Mouse (Mus musculus): Measurements from ENCODE around the gene Slc18b1. TPM values are rescaled to one million over a fixed set of nuclear protein-coding genes. Genes with fewer than 3 reads are reported as not detected.
A peak's percentile ranks its signal among the peaks of the same experiment; 100 is the strongest.
"Not testable (repeated sequence)": the region's sequence is repeated elsewhere in the genome, so short reads cannot be mapped to it uniquely, and the experiment has no call there.

Slc18b1 gene
- total and polyA plus RNA-seq, 3 experiments: not detected

- H3K27ac ChIP-seq (ENCODE audit: control insufficient read depth, low read depth, low read length): peak overlapping the region; percentile 93
- peak overlapping the region; percentile 98 for H3K9ac ChIP-seq (ENCODE audit: control insufficient read depth, low read depth, low read length, poor library complexity, severe bottlenecking)
- not testable (repeated sequence) for H3K27me3 ChIP-seq (ENCODE audit: control insufficient read depth in 1 of 2, insufficient read depth in 2 of 2, low read length in 2 of 2); DNase-seq (ENCODE audit: low read depth, low spot score); H3K9me3 ChIP-seq (replicated peaks; ENCODE audit: insufficient read depth, low read length)
- TF ChIP-seq POLR2A (IDR thresholded peaks at IDR 0.05; ENCODE audit: control insufficient read depth in 1 of 2, insufficient read depth in 1 of 2, low read depth in 1 of 2, low read length in 2 of 2, poor library complexity in 1 of 2): peak in 1 of 2 experiments; percentile 55; a peak in 2 of 4 replicates
- H3K36me3 ChIP-seq (ENCODE audit: control insufficient read depth in 1 of 2, insufficient read depth in 2 of 2, low read length in 2 of 2): peaks cover 7 to 44% of the 10 kb centered on the region in 2 experiments
- H3K4me3 ChIP-seq (ENCODE audit: control insufficient read depth in 1 of 2, insufficient read depth in 1 of 2, low read depth in 2 of 2, low read length in 2 of 2): peak overlapping the region; percentile 62 to 97
- peaks cover 0 to 19% of the 10 kb centered on the region in 2 experiments for H3K4me1 ChIP-seq (ENCODE audit: control insufficient read depth in 1 of 2, insufficient read depth in 2 of 2, low read length in 2 of 2)
- peaks cover 30% of the 10 kb centered on the region for H3K79me2 ChIP-seq (ENCODE audit: control insufficient read depth, insufficient read depth, low read length, poor library complexity)
Measured at GRCm38 (mm10) chr10:23785599-23785998, 11.2 kb upstream of the Slc18b1 start.

GRCm38 (mm10) chr10:23786040-23786439, 10.7 kb upstream of the Slc18b1 start:
- Histone ChIP-seq H3K4me3 (ENCODE audit: control insufficient read depth in 1 of 2, insufficient read depth in 1 of 2, low read depth in 2 of 2, low read length in 2 of 2) (peak overlapping the region; percentile 62 to 97), H3K36me3 (ENCODE audit: control insufficient read depth in 1 of 2, insufficient read depth in 2 of 2, low read length in 2 of 2) (peaks cover 7 to 41% of the 10 kb centered on the region in 2 experiments), H3K9ac (ENCODE audit: control insufficient read depth, low read depth, low read length, poor library complexity, severe bottlenecking) (peak overlapping the region; percentile 98), H3K9me3 (replicated peaks; ENCODE audit: insufficient read depth, low read length) (no peaks in the 10 kb centered on the region), H3K79me2 (ENCODE audit: control insufficient read depth, insufficient read depth, low read length, poor library complexity) (peaks cover 30% of the 10 kb centered on the region), H3K27me3 (ENCODE audit: control insufficient read depth in 1 of 2, insufficient read depth in 2 of 2, low read length in 2 of 2) (no peaks in the 10 kb centered on the region), H3K27ac (ENCODE audit: control insufficient read depth, low read depth, low read length) (peak overlapping the region; percentile 93), H3K4me1 (ENCODE audit: control insufficient read depth in 1 of 2, insufficient read depth in 2 of 2, low read length in 2 of 2) (peaks cover 0 to 15% of the 10 kb centered on the region in 2 experiments)
- TF ChIP-seq SIN3A (IDR thresholded peaks at IDR 0.05; ENCODE audit: low read length) (no peak), POLR2AphosphoS5 (IDR thresholded peaks at IDR 0.05; ENCODE audit: borderline replicate concordance, low read depth, low read length) (peak; percentile 68; the same call in 1 of the 2 replicates), POLR2A (IDR thresholded peaks at IDR 0.05; ENCODE audit: control insufficient read depth in 1 of 2, insufficient read depth in 1 of 2, low read depth in 1 of 2, low read length in 2 of 2, poor library complexity in 1 of 2) (peak in 1 of 2 experiments; percentile 3; a peak in 1 of 4 replicates)
- DNase-seq (ENCODE audit: low read depth, low spot score): peak; percentile 51

- H3K79me2 ChIP-seq (ENCODE audit: control insufficient read depth, insufficient read depth, low read length, poor library complexity): peaks cover 30% of the 10 kb centered on the region
- not testable (repeated sequence) for DNase-seq (ENCODE audit: low read depth, low spot score); H3K9me3 ChIP-seq (replicated peaks; ENCODE audit: insufficient read depth, low read length); H3K27me3 ChIP-seq (ENCODE audit: control insufficient read depth in 1 of 2, insufficient read depth in 2 of 2, low read length in 2 of 2)
- peaks cover 7 to 35% of the 10 kb centered on the region in 2 experiments for H3K36me3 ChIP-seq (ENCODE audit: control insufficient read depth in 1 of 2, insufficient read depth in 2 of 2, low read length in 2 of 2)
- H3K27ac ChIP-seq (ENCODE audit: control insufficient read depth, low read depth, low read length): peak overlapping the region; percentile 93
- H3K4me3 ChIP-seq (ENCODE audit: control insufficient read depth in 1 of 2, insufficient read depth in 1 of 2, low read depth in 2 of 2, low read length in 2 of 2): peak overlapping the region; percentile 62 to 97
- peaks cover 0 to 13% of the 10 kb centered on the region in 2 experiments; a peak in 3 of 4 replicates for H3K4me1 ChIP-seq (ENCODE audit: control insufficient read depth in 1 of 2, insufficient read depth in 2 of 2, low read length in 2 of 2)
- H3K9ac ChIP-seq (ENCODE audit: control insufficient read depth, low read depth, low read length, poor library complexity, severe bottlenecking): peak overlapping the region; percentile 98
- 0 out of 4 replicates have a peak, but pooled peaks of 1 of the 2 experiments have one; percentile 59 for TF ChIP-seq POLR2A (IDR thresholded peaks at IDR 0.05; ENCODE audit: control insufficient read depth in 1 of 2, insufficient read depth in 1 of 2, low read depth in 1 of 2, low read length in 2 of 2, poor library complexity in 1 of 2)
Measured at GRCm38 (mm10) chr10:23786631-23787038, 10.2 kb upstream of the Slc18b1 start.

GRCm38 (mm10) chr10:23787062-23787821, 9.5 kb upstream of the Slc18b1 start, which contains the start of gene Rps12:
Rps12 (minus strand) TSS chr10:23787275.
- Histone ChIP-seq H3K4me1 (ENCODE audit: control insufficient read depth in 1 of 2, insufficient read depth in 2 of 2, low read length in 2 of 2) (peaks cover 0 to 12% of the 10 kb centered on the region in 2 experiments; a peak in 2 of 4 replicates), H3K9ac (ENCODE audit: control insufficient read depth, low read depth, low read length, poor library complexity, severe bottlenecking) (peak within 1 kb of the TSS; percentile 98), H3K36me3 (ENCODE audit: control insufficient read depth in 1 of 2, insufficient read depth in 2 of 2, low read length in 2 of 2) (peaks cover 7 to 29% of the 10 kb centered on the region in 2 experiments), H3K79me2 (ENCODE audit: control insufficient read depth, insufficient read depth, low read length, poor library complexity) (peaks cover 30% of the 10 kb centered on the region), H3K9me3 (replicated peaks; ENCODE audit: insufficient read depth, low read length) (no peaks in the 10 kb centered on the region), H3K27ac (ENCODE audit: control insufficient read depth, low read depth, low read length) (peak within 1 kb of the TSS; percentile 98), H3K27me3 (ENCODE audit: control insufficient read depth in 1 of 2, insufficient read depth in 2 of 2, low read length in 2 of 2) (no peaks in the 10 kb centered on the region), H3K4me3 (ENCODE audit: control insufficient read depth in 1 of 2, insufficient read depth in 1 of 2, low read depth in 2 of 2, low read length in 2 of 2) (peak within 1 kb of the TSS; percentile 62 to 97)
- TF ChIP-seq MXI1 (IDR thresholded peaks at IDR 0.05; ENCODE audit: low read depth, low read length): no peak
- TF ChIP-seq UBTF (IDR thresholded peaks at IDR 0.05; ENCODE audit: borderline replicate concordance, insufficient read depth, low read depth, low read length): no peak
- no peak for TF ChIP-seq GATA1 (IDR thresholded peaks at IDR 0.05; ENCODE audit: low read depth, low read length)
- peak; percentile 94; the same call in 1 of the 2 replicates for TF ChIP-seq POLR2AphosphoS5 (IDR thresholded peaks at IDR 0.05; ENCODE audit: borderline replicate concordance, low read depth, low read length)
- TF ChIP-seq ETS1 (IDR thresholded peaks at IDR 0.05; ENCODE audit: low read depth, low read length): no peak
- no peak for TF ChIP-seq RAD21 (IDR thresholded peaks at IDR 0.05; ENCODE audit: low read depth, low read length)
- no peak for TF ChIP-seq MAX (IDR thresholded peaks at IDR 0.05; ENCODE audit: low read length)
- TF ChIP-seq USF1 (IDR thresholded peaks at IDR 0.05; ENCODE audit: low read depth, low read length): no peak
- TF ChIP-seq CTCF (IDR thresholded peaks at IDR 0.05 in 2 of 3, conservative IDR thresholded peaks at IDR 0.05 in 1 of 3; ENCODE audit: control insufficient read depth in 1 of 3, insufficient read depth in 1 of 3, low read depth in 2 of 3, low read length in 3 of 3, poor library complexity in 1 of 3, severe bottlenecking in 1 of 3): 0 out of 6 replicates have a peak, but pooled peaks of 1 of the 3 experiments have one; percentile 4
- TF ChIP-seq POLR2A (IDR thresholded peaks at IDR 0.05; ENCODE audit: control insufficient read depth in 1 of 2, insufficient read depth in 1 of 2, low read depth in 1 of 2, low read length in 2 of 2, poor library complexity in 1 of 2): peak; percentile 77 to 97; a peak in 3 of 4 replicates
- no peak for TF ChIP-seq MAFK (IDR thresholded peaks at IDR 0.05; ENCODE audit: borderline replicate concordance, low read depth, low read length)
- TF ChIP-seq USF2 (IDR thresholded peaks at IDR 0.05; ENCODE audit: borderline replicate concordance in 1 of 2, insufficient read depth in 1 of 2, low read depth in 1 of 2, low read length in 2 of 2): no peak
- peak; percentile 98 for TF ChIP-seq TBP (IDR thresholded peaks at IDR 0.05; ENCODE audit: low read depth, low read length)
- peak; percentile 98 for DNase-seq (ENCODE audit: low read depth, low spot score)
